Mouse (Mus musculus) right cerebral cortex, postnatal 10 days (tissue): ENCODE results near the gene C1qtnf9.

ENCODE experiments used
- DNase-seq, 2 experiments: peaks; one replicate each; pipeline ENCODE4 v3.0.0; 2021; ENCODE audit warnings: low spot score in 2 of 2

C1qtnf9 gene

GRCm38 (mm10) chr14:60784427-60785315 is 16.7 kb downstream of the C1qtnf9 start, which contains the start of gene Mipep:
Gene Mipep, plus strand, starts transcription at chr14:60784573.
- DNase-seq = peak; percentile 89 to 92

DNA sequence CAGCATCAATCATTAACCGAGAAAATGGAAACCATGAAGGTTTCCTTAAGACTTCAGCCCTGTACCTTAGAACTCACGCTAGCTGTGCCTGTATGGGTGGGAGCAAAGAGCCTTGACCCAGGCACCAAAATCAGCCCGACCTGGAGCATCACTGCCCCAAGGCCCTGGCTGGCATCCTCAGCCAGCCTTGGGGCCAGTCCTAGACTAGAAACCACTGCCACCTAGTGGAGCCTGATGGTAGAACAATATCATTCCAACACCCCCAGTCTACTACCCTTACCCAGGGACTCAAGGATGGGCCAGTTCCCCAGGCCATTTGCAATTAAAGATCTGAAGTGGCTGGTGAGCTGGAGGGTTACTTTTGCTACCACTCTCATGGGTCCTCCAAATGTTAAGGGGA is 22.2 kb downstream of the C1qtnf9 start:
- peak in 1 of 2 experiments; percentile 48 for DNase-seq

- DNase-seq = no peak
Observed at GRCm38 (mm10) chr14:60796600-60797322, 28.8 kb downstream of the C1qtnf9 start.

DNA sequence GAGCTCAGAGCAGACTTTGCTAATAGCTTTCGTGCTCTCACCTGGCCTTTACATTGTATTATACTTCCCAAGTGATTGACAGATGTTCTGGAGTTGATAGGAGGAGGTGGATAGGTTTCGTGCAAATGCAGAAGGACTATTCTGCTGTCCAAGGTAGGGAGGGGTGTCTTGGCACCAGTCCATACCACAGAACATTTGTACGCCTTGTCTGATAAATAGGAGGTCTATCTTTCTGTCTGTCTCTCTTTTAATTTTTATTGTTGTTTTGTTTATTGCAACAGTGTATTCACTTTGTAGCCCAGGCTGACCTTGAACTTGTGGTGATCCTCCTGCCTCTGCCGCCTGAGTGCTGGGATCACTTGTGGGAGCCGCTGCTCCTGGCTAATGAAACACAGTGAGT is 29.7 kb downstream of the C1qtnf9 start:
- DNase-seq = no peak

DNA sequence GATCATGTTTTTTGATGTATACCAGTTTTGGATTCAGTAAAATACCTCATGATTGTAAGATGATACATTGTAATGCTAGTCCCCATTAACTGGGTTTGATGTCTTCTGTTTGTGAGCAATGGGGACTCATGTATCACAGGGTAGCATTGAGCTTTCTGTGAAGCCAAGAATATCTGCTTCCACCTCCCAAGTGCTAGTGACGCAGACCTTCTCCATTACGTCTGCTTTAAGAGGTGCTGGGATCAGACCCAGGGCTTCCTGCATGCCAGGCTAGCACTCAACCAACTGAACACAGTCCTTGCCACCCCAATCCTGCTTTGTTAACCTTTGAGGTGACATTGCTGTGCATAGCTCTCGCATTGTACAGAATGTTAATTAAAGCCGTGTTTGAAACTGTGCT is 30.8 kb downstream of the C1qtnf9 start:
- no peak for DNase-seq

- DNase-seq = no peak
Observed at GRCm38 (mm10) chr14:60799762-60800728, 32.1 kb downstream of the C1qtnf9 start.

GRCm38 (mm10) chr14:60802026-60802425 is 34.1 kb downstream of the C1qtnf9 start:
- DNase-seq = no peak

- DNase-seq = no peak
Observed at GRCm38 (mm10) chr14:60804978-60805377, 37.0 kb downstream of the C1qtnf9 start.

DNA sequence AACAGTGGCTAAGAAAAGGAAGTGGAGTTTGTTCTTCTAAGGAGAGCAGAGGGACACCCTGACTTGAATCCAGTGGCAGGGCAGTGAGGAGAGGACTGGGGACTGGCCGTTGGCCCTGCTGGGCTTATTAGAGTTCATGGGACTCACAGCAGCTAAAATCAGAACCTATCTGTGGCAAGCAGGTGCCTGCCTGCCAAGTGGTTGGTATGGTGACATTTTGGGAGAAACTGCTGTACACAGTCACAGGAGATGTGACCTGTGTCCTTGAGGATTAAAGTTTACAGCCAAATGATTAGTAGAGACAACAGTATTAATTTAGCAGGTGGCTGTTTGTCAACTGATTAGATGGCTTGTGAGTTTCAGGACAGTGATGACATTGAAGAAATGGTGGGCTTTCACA is 37.9 kb downstream of the C1qtnf9 start:
- DNase-seq = no peak

DNA sequence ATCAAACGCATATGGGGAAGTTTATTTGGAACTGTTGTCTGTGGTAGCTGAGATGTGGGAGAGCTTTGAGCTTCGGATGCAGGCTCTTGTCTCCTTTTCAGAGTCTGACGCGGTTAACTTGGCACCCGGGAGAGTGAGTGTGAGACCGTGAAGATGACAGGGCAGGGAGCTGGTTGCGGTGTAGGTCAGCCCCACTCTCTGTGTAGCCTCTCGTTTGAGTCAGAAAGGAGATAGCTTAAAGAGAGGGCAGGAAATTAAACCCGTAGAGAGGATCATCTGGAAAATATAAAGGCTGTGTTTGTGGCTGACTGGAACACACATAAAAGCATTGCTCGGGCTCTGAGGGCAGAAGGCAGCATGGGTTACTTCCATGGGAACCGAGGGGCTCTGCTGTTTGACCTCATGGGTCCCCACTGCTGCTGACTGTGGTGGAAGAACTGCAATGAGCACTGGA is 39.0 kb downstream of the C1qtnf9 start:
- no peak for DNase-seq

GRCm38 (mm10) chr14:60809881-60810280 is 41.9 kb downstream of the C1qtnf9 start:
- DNase-seq = no peak

DNA sequence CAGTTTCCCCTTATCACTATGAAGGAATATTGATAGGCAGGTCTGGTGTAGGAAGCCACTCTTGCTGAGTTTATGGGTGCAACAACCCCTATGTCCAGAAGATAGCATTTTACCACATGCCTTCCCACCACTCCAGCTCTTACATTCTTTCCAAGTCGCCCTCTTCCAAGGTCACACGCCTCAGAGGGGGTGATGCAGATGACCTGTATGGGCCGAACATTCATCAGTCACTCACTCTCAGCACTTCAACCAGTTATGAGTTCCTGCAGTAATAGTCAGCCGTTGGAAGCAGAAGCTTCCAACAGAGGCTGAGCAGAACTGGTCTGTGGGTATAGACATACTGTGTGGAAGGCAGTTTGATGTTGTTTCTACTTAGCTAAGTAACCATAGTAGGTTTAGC is 43.6 kb downstream of the C1qtnf9 start:
- no peak for DNase-seq

- no peak for DNase-seq
Observed at GRCm38 (mm10) chr14:60815098-60815497, 47.2 kb downstream of the C1qtnf9 start.

DNA sequence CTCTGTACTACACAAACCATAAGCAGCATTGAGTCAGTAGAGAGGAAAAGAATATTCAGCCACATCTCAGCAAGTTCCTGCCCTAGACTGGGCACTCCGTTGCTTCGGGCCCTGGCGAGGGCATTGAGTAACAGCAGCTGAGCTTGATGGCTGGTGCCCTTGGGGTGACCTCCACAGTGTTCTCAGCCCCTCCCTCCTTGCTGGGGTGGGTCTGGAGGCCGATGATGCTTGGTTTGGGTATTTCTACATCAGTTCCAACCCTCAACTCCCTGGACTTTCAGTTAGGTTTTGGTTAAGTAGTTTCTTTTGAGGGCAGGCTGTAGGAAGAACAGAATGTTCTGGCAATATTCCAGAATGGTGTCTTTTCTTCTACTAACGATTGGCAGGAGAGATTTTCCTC is 50.1 kb downstream of the C1qtnf9 start:
- DNase-seq = no peak

- DNase-seq = no peak
Observed at GRCm38 (mm10) chr14:60830096-60830495, 62.2 kb downstream of the C1qtnf9 start.
